ENCODE assay signal across 9 mouse cellular contexts in the genomic region with DNA sequence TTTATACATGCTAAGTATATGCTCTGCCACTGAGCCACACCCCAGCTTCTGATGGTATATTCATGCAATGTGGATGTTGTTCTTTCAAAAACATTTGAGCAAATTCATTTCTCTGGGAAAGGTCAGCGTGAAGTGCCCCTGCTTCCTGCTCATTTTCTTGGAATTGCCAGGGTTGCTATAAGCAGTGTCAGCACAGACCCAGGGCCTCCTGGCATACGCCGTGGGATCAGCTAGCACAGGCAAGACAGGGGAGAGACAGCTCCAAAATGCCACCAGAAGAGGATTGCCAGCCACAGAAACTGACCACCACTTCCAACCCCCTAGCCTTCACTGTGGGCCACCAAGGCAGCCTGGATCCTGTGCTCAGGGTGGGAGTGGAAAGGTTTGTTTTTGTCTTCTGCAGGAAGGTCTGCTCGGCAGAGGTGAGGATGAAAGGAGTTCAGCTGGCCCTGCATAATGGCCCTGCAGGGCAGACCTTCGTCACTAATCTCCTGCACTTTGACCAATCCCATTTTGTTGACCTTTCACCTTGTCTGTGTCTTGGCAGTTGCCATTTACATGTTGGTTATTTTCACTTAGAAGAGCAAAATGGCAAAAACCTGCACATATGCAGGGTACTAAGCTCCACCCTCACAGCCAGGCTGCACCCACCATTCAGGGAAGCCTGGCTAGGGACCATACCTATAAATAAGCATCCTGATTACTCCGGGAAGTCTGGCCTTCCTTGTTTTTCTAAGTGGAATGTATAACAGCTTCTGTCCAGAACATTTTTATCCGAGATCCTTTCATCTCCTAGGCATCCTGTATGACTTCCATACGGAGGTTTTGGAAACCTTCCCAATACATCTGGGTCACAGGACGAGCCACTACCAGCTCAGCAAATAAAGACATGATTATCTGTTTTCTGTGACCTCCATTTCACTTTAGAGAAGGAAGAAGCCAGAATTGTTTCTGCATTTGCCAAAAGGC. TPM values are rescaled to one million over a fixed set of nuclear protein-coding genes. Genes with fewer than 3 reads are reported as not detected.
DNase-seq lines count a peak whose midpoint lies in the region; ATAC-seq and TF ChIP-seq lines count a peak whose summit lies in the region.
"Had no signal": no experiment of that assay in that cellular context is flagged by ENCODE, and none has a peak within 500 bp of the region (broad histone marks: within the 10 kb centered on the region; RNA-seq: fewer than 3 reads in every experiment).

No protein-coding gene starts in this region.

- peaks cover 8% of the 10 kb centered on the region; the same call in 1 of the 2 replicates for H3K4me1 ChIP-seq in lung, embryonic 14.5 days (ENCODE audit: insufficient read depth)
- peaks cover 3% of the 10 kb centered on the region; the same call in 1 of the 2 replicates for H3K4me1 ChIP-seq in intestine, embryonic 14.5 days (replicated peaks; ENCODE audit: control insufficient read depth, insufficient read depth, low read length)
- H3K4me1 ChIP-seq in limb, embryonic 15.5 days: peaks cover 6% of the 10 kb centered on the region

- no peaks in the 10 kb centered on the region for H3K9me3 ChIP-seq in lung, embryonic 14.5 days (ENCODE audit: low read depth, low read length)
- no peaks in the 10 kb centered on the region for H3K9me3 ChIP-seq in intestine, embryonic 14.5 days (ENCODE audit: control insufficient read depth, low read length)
- H3K9me3 ChIP-seq in limb, embryonic 15.5 days: peaks cover 3% of the 10 kb centered on the region

- ATAC-seq in lung, embryonic 14.5 days (ENCODE audit: insufficient read depth): no peak; the same call in 1 of the 2 replicates
- no peak for ATAC-seq in intestine, embryonic 14.5 days (replicated peaks; ENCODE audit: low FRiP score, low TSS enrichment, low read depth)
- no peak for ATAC-seq in limb, embryonic 15.5 days (ENCODE audit: insufficient number of reproducible peaks, low FRiP score, low TSS enrichment, low read depth)

- H3K9ac ChIP-seq in lung, embryonic 14.5 days: peak overlapping the region; percentile 16; the same call in 1 of the 2 replicates
- no peak overlapping the region for H3K9ac ChIP-seq in intestine, embryonic 14.5 days (ENCODE audit: low read length)
- no peak overlapping the region for H3K9ac ChIP-seq in limb, embryonic 15.5 days

- WGBS in lung, embryonic 14.5 days: 32% methylated on average over 9 of the region's 9 CpGs
- 51% methylated on average over 9 of the region's 9 CpGs for WGBS in intestine, embryonic 14.5 days
- WGBS in limb, embryonic 15.5 days: 52% methylated on average over 9 of the region's 9 CpGs

- intact Hi-C loops in left cerebral cortex, postnatal 4 days (cut with DNase I): loop anchor here (5.0 kb wide), 1 partner anchor 50 kb away; no protein-coding TSS in a partner anchor

- H3K36me3 ChIP-seq in lung, embryonic 14.5 days (ENCODE audit: insufficient read depth): peaks cover 36% of the 10 kb centered on the region
- peaks cover 32% of the 10 kb centered on the region for H3K36me3 ChIP-seq in intestine, embryonic 14.5 days (ENCODE audit: control insufficient read depth, insufficient read depth, low read length)
- peaks cover 21% of the 10 kb centered on the region for H3K36me3 ChIP-seq in limb, embryonic 15.5 days

- peak overlapping the region; percentile 82; the same call in 1 of the 2 replicates for H3K27ac ChIP-seq in lung, embryonic 14.5 days (ENCODE audit: low read depth)
- H3K27ac ChIP-seq in intestine, embryonic 14.5 days (ENCODE audit: low read depth): peak overlapping the region; percentile 43; the same call in 1 of the 2 replicates
- H3K27ac ChIP-seq in limb, embryonic 15.5 days: peak overlapping the region; percentile 64
- H3K27ac ChIP-seq: layer of hippocampus, adult 2 months had no signal

- TF ChIP-seq CTCF in lung, embryonic 14.5 days (IDR thresholded peaks at IDR 0.05; ENCODE audit: low read depth): no peak

- H3K4me2 ChIP-seq in lung, embryonic 14.5 days: no peak overlapping the region
- no peak overlapping the region for H3K4me2 ChIP-seq in intestine, embryonic 14.5 days (ENCODE audit: low read length)
- H3K4me2 ChIP-seq in limb, embryonic 15.5 days: no peak overlapping the region

- H3K27me3 ChIP-seq in lung, embryonic 14.5 days (ENCODE audit: insufficient read depth, low read length): no peaks in the 10 kb centered on the region
- no peaks in the 10 kb centered on the region for H3K27me3 ChIP-seq in intestine, embryonic 14.5 days (replicated peaks; ENCODE audit: control insufficient read depth, insufficient read depth, low read length)
- no peaks in the 10 kb centered on the region for H3K27me3 ChIP-seq in limb, embryonic 15.5 days

- DNase-seq in cerebellum, adult 9-10 months: peak; percentile 38
- no peak for DNase-seq in cerebellum, postnatal 4 days (ENCODE audit: low spot score in 2 of 2)
- peak; percentile 76 for DNase-seq in lung, embryonic 14.5 days
- DNase-seq in lung, postnatal 25 days (ENCODE audit: low spot score): no peak
- no peak for DNase-seq in intestine, embryonic 14.5 days (ENCODE audit: low spot score)
- DNase-seq in left cerebral cortex, postnatal 4 days: no peak
- DNase-seq in embryo, embryonic 10.5 days (ENCODE audit: low spot score): no peak

- no peak overlapping the region for H3K4me3 ChIP-seq in lung, embryonic 14.5 days (ENCODE audit: low read depth, low read length)
- no peak overlapping the region for H3K4me3 ChIP-seq in intestine, embryonic 14.5 days (ENCODE audit: low read depth, low read length)
- H3K4me3 ChIP-seq in limb, embryonic 15.5 days: no peak overlapping the region
- H3K4me3 ChIP-seq: layer of hippocampus, adult 2 months had no signal

RNA-seq across cellular contexts. Expression of a gene that starts 21.6 kb away (rescaled TPM):
- polyA plus RNA-seq in lung, embryonic 14.5 days (2014; fragmentation: Nextera tagmentation; extraction: Ambion mirVana): 68.2 and 69.7 TPM in 2 replicates
- polyA plus RNA-seq in intestine, embryonic 14.5 days (2014; fragmentation: Nextera tagmentation; extraction: Ambion mirVana): 62.1 and 67.1 TPM in 2 replicates
- polyA plus RNA-seq in limb, embryonic 15.5 days (2015; fragmentation: Nextera tagmentation; extraction: Ambion mirVana): 53.3 and 53.7 TPM in 2 replicates
- 10 to 100 TPM in 1 of 2 experiments, 1 to 10 TPM in 1; 9.5 to 10.2 TPM for total RNA-seq in left cerebral cortex, postnatal 4 days (2021)

Comparison
In these comparisons a context has a peak if more than half of its experiments do, and no peak if none do; other contexts are left out.
1. DNase-seq: peak in cerebellum, adult 9-10 months (single experiment) and lung, embryonic 14.5 days (single experiment); none in cerebellum, postnatal 4 days (0 of 2), lung, postnatal 25 days (single experiment), intestine, embryonic 14.5 days (single experiment), left cerebral cortex, postnatal 4 days (single experiment) and embryo, embryonic 10.5 days (single experiment).
2. Peak in every context shown above with its lines, with median percentiles within 50 percentile points of each other: H3K27ac ChIP-seq.